Mouse (Mus musculus): ENCODE results near the gene Gm43638.
"Not testable (repeated sequence)": the region's sequence is repeated elsewhere in the genome, so short reads cannot be mapped to it uniquely, and the experiment has no call there.

Gene Gm43638

DNA sequence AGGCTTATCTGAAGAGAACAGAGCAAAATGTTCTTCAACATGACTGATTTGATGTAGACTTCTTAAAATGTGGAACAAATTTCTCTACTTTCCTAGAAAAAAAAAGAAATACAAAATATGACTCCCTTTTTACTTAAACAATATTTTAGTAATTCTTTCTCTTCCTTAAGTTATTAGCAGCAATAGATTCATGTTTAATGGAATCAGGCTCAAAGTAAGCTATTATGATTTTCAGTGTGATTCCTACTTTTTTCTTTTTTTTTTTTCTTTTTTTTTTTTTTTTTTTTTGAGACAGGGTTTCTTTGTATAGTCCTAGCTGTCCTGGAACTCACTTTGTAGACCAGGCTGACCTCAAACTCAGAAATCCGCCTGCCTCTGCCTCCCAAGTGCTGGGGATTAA lies at the start of gene Gm43638:
Gene Gm43638, minus strand, starts transcription at position 101 of the 400 bp plus-strand sequence.
- DNase-seq (ENCODE audit: low spot score in 2 of 2), result not testable (repeated sequence)

DNA sequence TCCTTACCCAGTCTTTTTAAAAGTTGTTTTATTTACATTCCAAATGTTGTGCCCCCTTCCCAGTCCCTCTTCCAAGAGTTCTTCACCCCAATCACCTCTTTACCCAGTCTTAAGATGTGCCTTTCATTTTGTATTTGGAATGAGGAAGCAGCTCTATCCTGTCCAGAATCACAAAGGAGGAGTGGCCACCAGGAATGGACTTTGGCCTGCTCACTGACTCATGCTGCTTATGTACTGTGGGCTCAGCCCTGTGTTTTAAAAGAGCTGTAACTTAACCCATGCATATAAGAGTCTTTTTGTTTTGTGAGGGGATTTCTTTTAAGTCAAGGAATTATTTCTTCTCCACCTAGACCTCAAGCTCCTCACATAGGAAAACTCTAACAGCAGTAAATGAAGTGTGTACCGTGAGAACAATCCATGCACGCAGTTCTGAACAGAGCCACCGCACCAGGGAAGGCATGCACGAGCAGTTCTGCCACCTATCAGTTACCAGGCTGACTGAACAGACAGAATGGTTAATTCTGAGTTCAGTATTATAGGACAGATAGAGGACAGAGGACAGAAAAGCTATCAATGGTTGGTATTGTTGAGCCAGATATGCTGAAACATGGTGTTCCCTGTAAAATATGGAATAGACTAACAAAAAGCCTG lies 49.5 kb upstream of the Gm43638 start:
- DNase-seq (ENCODE audit: low spot score in 2 of 2), result no peak

DNA sequence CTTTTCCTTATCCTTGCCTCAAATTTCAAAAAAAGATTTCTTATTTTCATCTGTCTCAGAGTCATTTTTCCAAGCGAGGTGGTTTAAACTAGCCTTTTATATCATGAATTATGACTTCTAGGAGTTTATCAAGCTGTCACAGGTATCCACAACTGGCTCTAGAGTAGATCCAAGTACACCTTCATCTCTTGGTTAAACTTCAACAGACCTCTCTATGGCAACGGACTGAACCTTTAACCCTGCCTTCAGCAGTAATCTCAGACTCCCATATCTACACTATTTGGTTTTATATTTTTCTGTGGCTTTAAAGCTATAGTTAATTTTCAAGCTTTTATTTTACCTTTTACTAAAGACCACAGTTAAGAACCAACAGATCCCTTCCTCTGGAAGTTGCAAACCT lies 45.7 kb upstream of the Gm43638 start:
- DNase-seq (ENCODE audit: low spot score in 2 of 2), result no peak

DNA sequence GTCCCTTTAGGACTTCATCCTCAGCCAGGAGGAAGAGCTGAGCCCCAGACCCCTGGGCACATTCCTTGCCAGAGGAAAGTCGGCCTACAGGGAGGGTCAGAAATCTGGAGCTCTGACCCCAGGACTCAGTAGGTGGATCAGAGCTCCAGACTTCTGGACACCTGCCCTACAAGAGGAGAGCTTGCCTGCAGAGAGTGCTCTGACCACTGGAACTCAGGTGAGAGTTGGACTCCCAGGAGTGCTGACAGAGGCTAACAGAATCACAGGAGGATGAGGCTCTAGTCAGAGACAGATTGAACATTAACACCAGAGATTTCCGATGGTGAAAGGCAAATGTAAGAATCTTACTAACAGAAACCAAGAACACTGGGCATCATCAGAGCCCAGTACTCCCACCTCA lies 37.0 kb upstream of the Gm43638 start:
- DNase-seq (ENCODE audit: low spot score in 2 of 2), result not testable (repeated sequence)

DNA sequence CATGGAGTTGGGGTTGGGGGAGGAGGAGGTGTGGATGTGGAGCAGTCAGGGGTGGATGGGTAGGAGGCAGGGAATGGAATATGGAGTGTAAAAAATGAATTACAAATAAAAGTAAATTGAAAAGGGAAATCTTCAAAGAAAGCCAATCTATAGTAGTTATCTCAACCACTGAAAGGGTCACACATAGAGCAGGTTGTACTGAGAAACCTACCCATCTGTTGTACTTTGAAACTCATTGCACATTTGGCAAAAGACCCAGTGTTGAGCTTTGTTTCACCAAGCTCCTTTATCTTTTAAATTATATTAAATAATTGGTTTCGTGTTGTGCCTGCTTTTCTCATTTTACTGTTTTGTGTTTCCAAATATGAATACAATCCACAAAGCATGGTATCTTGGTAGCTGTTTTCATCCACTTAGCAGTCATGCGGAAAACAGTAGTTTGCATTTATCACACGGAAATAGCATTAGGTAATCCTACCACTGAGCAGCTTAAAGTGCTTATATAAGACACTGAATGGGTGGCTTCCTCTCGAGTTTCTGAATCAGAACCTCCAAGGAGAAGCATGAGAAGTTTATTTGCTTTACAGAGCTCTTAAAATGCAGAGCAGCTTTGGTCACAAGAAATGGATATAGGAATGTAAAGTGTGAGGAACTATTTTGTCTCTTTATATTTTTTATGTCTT lies 19.3 kb upstream of the Gm43638 start:
- DNase-seq (ENCODE audit: low spot score in 2 of 2), result no peak

DNA sequence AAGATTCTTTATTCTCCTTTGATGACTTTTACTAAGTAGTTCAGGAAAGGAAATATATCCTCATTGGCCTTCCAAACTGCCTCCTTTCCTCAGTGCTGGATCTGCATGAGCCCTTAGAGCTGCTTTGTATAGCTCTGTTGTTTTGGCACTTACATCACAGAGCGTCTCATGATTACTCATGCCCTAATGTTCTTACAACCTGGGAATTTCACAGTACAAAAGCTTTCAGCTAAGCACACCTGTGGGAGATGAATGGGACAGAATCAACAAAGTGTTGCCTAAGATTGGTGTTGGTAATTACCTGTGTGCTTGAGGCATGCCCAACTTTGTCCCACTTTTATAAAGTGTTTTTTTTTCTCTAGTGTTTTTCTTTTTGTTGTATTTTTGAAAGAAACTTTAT lies 16.1 kb upstream of the Gm43638 start:
- no peak for DNase-seq (ENCODE audit: low spot score in 2 of 2)

DNA sequence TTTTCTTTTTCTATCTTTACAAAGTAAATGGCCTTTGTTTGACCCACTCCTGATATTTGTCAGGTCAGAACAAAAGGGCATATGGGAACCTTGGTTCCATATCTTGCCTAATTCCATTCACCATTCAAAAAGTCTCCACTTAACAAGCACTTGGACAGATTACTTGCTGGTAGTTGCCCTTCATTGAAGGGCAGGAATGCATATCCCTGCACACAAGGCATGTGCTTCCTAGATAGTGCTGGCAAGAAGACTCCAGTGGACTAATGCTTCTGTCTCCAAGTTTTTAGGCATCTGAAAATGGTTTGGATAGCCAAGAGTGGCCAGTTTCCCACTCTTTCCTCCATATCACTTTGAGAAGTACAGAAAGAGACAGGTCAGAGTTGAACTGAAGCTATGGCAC lies 12.7 kb upstream of the Gm43638 start:
- no peak for DNase-seq (ENCODE audit: low spot score in 2 of 2)

DNA sequence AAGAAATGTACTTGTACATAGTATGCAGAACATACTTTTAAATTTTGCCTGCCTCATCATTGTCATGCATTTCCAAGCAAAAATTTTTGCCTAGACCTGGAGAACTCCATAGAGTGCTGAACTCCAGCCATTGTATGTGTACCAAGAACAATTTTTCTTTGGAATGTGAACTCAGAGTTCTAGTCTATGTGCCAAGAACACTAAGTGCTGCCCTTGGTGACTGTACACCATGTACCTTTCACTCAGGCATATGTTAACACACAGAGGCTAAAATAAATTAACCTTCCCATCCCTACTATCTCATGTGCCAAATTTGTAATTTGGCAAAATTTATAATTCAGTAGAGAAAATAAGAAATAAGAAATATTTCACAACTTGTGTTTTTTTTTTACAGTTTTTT lies 12.3 kb upstream of the Gm43638 start:
- DNase-seq (ENCODE audit: low spot score in 2 of 2), result no peak

DNA sequence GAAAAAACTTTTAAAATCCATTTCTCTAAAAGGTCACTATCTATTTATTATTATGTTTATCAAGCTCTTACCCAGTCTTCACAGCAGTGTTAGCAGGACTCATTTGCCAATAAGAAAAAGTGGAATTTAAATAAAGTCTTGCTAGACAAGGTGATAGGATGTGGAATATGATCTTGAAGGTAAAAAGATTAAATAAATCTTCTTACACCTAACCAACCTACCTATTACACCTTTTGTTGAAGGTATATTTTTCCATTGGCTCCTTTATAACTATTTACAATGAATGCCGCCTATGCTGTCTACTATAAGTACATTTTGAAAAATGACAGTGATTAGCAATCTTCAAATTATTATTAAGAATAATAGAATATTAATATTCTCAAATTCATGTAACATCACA lies 4.2 kb upstream of the Gm43638 start, which contains the start of gene Ugt2a1:
Gene Ugt2a1, minus strand, starts transcription at position 101 of the 400 bp plus-strand sequence.
- no peak for DNase-seq (ENCODE audit: low spot score in 2 of 2)

DNA sequence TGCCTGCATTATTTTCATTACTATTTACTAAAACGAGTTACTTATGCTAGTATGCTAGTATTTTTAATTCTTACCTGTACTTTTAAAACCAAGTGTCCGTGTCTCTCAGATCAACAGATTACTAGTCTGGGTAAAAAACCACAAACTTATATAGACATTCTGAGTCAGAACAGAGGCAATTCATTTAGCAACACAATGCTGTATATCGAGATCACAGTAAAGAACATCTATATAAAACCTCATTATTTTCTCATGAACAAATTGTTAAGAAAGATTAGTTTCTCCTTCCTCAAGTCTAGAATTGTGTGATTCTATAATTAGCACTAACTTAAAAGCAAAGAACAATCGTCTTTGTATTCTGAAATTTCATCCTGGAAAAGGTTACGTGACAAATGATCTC lies 4.4 kb downstream of the Gm43638 start, which contains the start of gene Ugt2a2:
Gene Ugt2a2, minus strand, starts transcription at position 101 of the 400 bp plus-strand sequence.
- DNase-seq (ENCODE audit: low spot score in 2 of 2), result no peak

DNA sequence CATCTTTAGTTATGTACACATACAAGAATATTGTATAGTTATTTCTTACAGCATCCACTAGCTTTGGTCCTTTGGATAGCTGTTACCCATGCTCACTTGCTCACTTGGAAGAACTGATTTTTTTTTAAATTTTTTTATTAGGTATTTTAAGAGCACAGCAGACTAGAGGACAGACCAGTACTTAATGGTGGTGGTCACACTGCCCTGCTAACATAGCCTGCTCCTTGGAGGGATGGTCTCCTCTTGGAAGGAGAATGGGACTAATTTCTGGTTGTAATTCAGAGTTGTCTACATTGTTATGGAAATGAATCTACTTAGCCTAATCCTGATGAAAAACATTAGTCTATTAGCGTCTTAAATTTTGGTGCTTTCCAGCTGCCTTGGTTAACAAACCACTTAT lies 27.8 kb downstream of the Gm43638 start:
- DNase-seq (ENCODE audit: low spot score in 2 of 2), result no peak

DNA sequence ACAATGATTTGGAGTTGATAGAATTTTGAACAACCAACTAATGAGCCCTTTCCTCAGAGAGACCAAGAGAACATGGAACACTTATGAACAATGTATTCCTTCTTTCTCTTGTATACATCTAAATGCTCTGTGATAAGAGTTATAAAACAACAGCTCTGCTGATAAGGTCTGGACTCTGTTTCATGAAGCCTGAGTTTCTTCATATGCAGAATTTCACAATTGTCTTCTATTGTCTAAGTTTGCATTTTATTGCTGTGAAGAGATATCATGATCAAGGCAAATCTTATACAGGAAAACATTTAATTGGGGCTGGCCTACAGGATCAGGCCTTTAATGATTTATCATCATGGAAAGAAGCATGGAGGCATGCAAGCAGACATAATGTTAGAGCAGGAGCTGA lies 28.9 kb downstream of the Gm43638 start:
- no peak for DNase-seq (ENCODE audit: low spot score in 2 of 2)

DNA sequence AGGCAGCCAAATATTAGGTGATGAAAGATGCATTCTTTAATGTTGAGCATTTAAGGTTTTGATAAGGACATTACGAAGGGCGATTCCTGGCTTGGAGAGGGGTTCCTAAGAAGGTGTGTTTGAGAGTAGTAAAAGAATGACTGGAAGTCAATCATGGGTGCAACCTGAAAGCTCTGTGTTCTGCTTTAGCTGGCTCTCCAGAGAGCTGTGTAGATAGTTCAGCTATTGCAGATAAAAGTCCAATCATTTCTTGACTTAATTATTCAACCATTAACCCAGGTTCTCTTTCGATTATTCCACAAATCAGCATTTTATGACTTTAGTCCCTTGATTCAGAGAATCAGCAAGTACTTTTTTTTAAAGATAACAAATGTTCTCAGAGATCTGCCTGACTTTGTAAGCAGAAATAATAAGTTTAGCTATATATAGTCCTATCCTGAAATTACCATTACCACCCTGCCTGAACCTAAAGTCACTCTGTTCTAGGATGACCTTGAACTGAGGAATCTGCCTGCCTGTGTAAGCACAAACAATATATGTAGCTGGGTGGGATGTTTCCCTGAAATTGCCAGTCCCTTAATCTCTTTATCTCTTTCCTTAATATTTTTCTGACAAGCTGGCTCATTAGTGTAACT lies 30.3 kb downstream of the Gm43638 start:
- no peak for DNase-seq (ENCODE audit: low spot score in 2 of 2)

DNA sequence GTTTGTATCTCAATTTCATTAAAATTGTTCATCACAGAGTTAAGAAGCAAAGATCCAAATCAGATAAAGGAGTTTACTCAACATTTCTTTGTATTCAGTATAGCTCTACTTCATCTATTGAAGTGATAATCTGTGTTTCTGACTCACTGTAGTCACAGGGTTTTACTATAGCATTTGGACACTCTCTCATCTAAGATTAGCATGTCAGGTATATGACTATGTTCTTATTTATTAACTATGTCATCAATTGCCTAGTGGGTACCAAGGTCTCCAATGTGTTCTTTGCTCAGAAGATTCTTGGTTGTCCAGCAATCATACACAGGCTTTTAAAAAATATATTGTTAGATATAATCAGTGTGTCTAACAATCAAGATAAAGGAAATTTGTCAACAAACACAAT lies 31.1 kb downstream of the Gm43638 start:
- no peak for DNase-seq (ENCODE audit: low spot score in 2 of 2)

DNA sequence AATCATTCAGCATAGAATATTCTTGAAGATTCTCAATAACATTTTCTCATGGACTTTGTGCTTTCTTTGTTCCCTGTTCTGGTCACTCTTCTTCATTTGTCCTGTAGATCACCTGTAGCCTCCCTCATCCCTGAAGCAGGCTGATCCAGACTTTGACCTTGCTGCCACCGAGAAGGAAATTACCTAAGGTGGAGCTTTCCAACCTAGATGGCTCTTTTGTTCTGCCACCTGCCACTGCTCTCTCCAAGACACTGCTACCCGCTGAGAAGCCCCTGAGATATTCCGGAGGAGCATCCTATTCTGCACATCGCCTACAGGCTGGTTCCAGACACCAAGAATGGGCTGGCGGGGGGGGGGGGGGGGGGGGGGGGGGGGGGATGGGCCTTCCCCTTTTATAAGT lies 34.1 kb downstream of the Gm43638 start:
- not testable (repeated sequence) for DNase-seq (ENCODE audit: low spot score in 2 of 2)

DNA sequence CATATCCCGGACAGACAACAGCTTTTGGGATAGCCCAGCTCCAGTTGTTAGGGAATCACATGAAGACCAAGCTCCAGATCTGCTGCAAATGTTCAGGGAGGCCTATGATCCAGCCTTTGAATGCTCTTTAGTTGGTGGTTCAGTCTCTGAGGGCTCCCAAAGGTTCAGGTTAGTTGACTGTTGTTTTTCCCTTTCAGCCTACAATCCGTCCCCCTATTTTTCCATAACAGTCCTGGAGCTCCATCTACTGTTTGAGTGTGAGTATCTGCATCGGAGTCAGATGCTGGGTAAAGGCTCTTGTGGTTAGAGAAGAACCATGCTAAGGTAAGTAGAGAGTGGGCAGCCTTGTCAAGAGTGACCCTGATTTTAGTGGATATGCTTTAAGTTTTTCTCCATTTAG lies 50.3 kb downstream of the Gm43638 start:
- DNase-seq (ENCODE audit: low spot score in 2 of 2), result peak in 1 of 2 experiments; percentile 4

DNA sequence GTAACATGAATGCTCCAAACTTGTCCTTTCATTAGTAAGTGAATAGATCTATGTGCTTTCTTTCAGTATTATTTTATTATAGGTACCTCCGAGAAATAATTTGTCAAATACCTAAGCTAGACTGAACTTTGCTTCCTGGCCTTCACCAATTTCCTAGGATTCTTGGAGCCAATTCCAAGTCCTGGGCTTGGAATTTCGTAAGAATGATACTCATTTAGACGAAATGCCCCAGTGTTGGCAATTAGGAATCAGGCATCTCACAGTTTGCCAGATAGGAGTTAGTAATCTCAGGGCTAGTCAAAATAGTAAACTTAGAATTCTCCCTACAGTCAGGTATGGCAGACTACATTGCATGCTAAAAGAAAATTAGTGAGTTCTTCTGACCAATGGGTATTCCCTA lies 60.9 kb downstream of the Gm43638 start:
- DNase-seq (ENCODE audit: low spot score in 2 of 2), result no peak

DNA sequence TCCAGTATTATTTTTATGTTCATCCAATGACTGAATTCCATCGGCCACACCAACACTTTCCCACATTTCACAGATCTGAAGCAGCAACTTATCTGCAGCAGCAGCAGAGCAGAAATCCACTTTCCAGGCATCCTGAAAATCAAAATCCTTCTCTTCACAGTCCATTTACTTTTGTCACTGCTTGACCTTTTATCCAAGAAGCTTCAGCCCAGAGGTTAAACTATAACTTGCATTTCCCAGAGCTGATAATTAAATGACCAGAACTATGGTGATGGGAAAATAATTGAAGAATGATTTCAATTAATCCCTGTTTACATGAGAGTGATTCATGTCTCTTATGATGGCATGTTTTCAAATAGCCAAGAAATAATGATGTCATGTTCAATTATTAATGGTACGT lies 62.6 kb downstream of the Gm43638 start, which contains the start of gene Ugt2b38:
Gene Ugt2b38, minus strand, starts transcription at position 163 of the 400 bp plus-strand sequence.
- not testable (repeated sequence) for DNase-seq (ENCODE audit: low spot score in 2 of 2)
